Mouse (Mus musculus) T-helper 2 cell (primary cell): ENCODE results near the gene Pfdn2.
"Not testable (repeated sequence)": the region's sequence is repeated elsewhere in the genome, so short reads cannot be mapped to it uniquely, and the experiment has no call there.

Experiments
- in situ Hi-C: fragments of 300-600 bp; cut with MboI, MseI; formaldehyde crosslinking; loops from one replicate; pipeline ENCODE4 v1.15.1; 2025; ENCODE audit warnings: high pct_unique_total_duplicates

Gene Pfdn2

DNA sequence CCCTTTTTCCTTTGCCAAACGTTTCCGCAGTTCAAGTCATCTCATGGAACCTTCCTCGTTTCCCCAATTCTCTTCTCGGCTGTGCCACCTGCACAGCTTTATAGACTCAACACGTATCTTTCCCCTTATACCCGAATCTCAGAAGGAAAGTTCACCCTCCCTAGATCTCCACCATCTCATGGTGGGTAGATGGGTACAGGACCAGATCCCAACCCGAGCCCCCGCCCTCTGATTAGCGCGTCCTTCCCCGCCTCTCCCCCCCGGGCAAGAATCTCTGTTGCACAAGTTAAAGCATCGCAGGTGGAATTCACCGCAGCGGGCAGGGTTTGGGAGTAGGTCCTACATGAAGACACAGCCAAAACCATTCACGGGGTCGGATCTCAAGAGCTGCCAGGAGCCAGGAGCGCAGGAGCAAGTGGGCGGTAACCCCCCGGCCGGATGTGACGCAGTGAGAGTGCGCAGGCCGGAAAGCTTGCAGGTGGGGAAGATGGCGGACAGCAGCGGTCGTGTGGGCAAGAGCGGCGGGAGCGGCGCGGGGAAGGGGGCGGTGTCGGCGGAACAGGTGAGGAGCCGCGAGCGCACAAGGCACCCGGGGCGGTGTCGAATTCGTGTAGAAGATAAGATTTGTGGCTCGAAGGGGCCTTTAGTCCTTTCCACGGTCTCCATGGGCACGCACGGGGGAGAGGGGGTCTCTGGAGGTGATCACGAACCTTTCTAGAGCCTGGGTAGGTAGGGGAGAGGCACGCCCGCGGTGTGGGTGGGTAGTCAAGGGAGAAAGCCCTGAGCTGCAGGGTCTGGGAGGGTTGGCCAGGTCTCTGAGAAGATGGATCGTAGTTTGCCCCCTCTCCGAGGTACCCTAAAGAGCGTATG lies at the start of gene Pfdn2, which contains the start of gene Nit1:
Pfdn2 (plus strand) TSS at position 446 of the 870 bp plus-strand sequence.
Nit1 (minus strand) TSS at position 422 of the 870 bp plus-strand sequence.
- in situ Hi-C loops, result loop anchor here (5.0 kb wide), 1 partner anchor 63 kb away; the partner anchor contains the start of gene Ppox

DNA sequence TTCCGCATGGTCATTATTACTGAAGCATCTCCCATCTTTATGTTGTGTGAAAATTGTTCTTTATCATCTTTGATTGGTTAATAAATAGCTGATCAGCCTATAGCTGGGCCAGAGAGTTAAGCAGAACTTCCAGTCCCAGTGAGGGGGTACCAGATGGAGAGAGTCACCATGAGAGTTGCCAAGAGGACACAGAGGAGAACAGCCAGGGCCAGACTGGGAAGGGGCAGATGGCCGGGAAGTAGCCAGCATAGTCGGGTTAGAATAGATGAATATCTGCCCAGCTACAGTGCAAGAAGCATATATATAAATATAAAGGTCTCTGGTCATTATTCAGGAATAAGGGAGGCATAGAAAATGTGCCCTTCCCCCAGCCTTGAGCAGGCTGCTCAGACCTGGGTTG lies 47.2 kb upstream of the Pfdn2 start:
- in situ Hi-C loops, result no loop called here

DNA sequence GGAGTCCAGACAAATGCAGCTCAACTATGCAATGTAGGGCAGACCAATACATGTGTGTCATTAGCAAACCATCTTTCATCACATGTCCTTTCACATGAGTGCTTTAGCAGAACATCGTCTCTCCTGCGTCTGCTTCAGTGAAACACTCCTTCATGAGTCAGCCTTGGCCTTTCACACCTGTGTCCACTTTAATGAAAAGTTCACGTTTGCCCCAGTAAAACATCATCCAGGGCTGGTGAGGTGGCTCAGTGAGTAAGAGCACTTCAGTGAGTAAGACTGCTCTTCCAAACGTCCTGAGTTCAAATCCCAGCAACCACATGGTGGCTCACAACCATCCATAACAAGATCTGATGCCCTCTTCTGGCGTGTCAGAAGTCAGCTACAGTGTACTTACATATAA lies 39.3 kb upstream of the Pfdn2 start:
- in situ Hi-C loops, result not testable (repeated sequence)

DNA sequence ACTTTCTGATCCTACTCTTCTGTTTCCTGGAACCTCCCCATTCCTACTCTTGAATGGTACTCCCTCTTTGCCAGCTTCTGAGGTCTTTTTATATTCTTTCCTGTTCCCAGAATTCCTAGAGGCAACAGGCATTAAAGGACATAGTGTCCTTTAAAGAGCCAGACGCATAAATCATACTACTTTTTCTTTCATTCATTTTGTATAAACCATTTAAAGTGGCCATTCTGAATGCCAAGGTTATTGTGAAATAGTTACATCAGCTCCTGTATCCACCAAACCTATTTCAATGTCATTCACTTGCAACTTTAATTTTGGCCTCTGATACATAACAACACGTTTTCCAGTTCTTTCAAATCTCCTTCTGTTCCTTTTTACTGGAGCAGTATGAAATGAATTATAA lies 36.1 kb upstream of the Pfdn2 start:
- in situ Hi-C loops, result no loop called here

DNA sequence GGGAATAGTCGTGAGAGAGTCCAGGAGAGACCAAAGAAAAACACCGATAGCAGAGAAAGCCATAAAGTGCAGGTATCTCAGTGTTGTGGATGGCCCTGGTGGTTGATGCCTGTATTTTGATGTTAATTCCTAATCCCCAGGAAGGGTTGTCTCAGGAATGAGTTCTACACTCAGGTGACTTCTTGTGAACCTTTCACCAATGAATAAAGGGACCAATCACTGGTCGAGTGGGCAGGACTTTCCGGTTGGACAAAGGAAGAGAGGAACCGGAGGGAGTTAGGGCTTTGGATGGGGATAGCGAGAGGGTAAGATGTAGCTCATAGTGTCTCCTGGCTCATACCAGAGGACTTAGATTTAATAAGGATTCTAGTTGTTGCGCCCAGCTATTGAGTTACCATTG lies 25.7 kb upstream of the Pfdn2 start:
- in situ Hi-C loops, result no loop called here

DNA sequence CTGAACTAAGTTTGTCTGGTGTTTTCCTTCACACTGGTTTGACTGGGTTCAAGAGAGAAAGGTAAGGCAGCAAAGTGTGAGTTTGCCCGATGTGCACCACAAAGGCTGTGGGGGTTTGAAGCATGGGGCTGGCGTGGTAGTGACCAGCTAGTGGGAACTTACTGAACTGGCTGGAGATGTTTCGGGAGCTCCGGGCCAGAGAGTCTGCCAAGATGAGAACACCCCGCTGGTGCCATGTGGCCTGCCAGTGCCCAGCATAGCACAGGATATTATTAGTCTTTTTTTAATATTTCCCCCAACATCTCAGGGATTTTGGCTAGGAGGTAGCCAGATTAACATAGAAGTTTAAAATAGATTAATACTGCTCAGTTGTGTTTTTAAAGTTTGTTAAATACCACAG lies 25.3 kb upstream of the Pfdn2 start:
- in situ Hi-C loops, result no loop called here

DNA sequence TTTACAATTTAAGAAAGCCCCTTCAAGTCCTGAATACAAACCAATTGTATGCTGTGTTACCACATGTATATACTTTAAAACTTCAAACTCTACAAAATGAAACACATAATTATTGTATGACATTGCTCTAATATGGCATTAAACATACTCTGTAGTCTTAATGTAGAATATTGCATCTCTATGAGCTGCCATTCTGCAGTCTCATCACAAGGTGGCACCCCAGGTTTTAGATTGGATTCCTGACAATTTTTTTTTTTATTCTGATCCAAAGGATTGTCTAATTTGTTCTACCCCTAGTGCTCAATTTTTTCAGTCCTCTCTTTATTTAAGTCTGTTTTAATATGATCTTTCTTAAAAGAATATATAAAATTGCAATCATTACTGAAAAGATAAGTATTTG lies 24.1 kb upstream of the Pfdn2 start:
- in situ Hi-C loops, result no loop called here

DNA sequence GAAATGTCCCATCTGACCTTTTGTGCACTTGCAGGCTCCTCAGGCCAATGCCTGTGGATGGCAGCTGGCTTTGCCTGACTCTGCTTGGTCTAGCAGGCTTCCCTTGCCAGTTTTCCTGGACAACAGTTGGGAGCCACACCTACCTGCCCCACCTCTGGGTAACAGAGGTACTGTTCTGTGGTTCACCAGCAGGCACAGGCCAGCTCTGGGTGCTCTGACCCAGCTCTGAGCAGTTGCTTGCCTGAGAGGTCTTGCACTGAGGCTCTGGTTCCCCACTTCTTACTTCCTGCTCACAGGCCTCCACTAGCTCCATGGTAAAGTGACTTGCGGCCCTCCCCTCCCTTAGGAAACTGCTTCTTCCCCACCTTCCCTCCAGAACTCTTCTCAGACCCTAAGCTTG lies 23.5 kb upstream of the Pfdn2 start:
- in situ Hi-C loops, result no loop called here

DNA sequence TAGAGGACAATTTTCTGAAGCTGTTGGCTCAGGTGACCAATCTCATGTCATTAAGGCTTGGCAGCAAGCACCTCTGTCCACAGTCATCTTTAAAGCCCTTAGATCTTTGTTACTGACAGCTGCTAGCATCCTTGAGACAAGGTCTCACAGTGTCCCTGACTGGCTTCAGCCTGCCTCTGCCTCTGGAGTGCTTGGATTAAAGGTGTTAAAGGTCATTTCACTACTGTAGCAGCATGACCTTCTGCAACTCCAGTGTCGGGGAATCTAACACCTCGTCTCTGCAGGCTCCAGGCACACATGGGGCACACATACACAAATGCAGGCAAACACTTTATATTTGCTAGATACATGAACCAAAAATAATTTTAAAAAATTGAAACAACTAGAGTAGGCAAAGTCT lies 19.9 kb upstream of the Pfdn2 start:
- in situ Hi-C loops, result no loop called here

DNA sequence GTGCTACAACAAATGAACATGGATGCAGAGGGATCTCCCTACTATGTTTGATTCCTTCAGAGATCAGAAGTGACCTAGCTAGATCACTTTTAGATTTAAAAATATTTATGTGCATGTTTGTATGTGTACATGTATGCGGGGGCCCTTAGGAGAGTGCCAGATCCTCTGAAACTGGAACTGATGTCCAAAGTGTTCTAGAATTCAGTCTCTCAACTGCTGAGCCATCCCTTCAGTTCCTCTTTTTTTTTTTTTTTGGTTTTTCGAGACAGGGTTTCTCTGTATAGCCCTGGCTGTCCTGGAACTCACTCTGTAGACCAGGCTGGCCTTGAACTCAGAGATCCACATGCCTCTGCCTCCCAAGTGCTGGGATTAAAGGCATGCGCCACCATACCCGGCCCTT lies 18.9 kb upstream of the Pfdn2 start:
- in situ Hi-C loops, result not testable (repeated sequence)

DNA sequence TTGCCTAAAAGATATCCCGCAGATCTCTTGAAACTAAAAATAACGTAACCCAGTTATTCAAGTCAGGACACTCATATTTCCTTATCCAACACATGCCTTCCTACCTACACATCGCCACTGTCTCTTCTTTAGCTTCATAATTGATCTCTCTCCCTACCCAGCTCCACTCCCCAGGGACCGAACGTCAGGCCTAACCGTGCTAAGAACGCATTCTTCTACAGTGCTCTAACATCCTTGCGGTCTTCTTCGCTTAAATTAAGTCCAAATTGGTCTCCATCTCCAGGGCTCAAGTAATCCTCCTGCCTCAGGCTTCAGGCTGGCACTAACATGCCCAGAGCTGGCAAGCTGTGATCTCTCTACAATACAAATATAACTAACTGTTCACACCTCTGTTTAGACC lies 17.2 kb upstream of the Pfdn2 start:
- in situ Hi-C loops, result no loop called here

DNA sequence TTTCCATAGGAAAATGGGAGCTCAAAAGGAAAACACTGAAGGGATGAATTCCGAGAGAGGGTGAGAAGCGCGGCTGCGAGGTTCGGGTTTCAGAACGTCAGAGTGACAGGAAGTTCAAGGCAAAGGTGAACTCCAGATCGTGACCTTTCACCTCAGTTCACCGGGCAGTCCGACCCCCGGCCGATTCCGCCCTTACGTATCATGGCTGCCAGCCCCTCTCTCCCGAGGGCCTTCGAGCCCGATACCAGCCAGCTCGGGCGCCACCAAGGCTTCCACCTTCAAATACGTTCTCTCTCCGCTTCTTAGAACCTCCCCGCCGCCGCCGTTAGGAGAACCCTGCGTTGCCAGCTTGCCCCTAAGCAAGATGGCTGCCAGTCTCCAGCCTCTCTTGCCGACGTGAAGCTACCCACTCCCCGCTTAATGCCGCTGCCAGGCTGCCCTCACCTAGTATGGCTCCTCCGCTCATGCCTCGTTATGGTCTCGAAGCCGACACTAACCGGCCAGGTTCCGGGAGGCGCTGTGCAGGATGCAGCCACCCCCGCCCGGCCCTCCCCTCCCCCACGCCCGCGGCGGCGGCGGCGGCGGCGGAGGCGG lies 16.5 kb upstream of the Pfdn2 start, which contains the start of gene Dedd:
Dedd (plus strand) TSS at position 307 of the 594 bp plus-strand sequence.
- in situ Hi-C loops, result no loop called here

DNA sequence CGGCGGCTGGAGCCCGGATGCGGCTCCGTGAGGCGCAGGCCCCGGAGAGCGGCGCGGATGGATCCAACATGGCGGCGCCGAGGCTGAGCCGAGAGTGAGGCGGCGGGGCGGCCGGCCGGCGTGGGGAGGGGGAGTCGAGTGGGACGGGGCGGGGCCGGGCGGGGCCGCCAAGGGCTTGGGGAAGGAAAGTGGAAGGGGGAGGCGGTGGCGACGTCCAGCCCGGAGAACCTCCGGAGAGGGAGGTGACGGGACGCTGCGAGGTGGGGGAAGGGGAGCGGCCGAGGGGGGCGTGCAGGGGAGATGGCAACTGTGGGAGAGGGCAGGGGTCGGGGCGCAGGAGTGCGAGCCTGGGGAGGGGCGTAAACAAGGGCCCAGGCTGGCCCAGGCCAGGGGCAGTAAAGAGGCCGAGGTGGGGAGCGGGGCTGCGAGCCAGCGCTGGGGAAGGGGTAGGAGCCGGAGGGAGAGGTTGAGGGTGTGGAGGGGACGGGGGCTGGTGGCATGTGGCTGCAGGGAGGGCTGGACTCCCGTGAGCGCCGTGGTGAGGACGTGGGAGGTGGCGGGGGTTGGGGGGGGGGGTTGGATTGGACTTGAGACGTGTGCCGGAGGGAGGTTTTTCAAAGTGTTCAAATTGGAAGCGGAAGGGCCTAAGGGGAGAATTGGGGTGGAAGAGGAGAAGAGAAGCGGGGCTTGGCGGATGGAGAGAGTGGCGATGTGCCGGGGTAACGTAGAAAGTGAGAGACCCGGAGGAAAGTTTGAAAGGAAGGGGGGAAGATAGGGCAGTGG lies 15.8 kb upstream of the Pfdn2 start:
- in situ Hi-C loops, result no loop called here

DNA sequence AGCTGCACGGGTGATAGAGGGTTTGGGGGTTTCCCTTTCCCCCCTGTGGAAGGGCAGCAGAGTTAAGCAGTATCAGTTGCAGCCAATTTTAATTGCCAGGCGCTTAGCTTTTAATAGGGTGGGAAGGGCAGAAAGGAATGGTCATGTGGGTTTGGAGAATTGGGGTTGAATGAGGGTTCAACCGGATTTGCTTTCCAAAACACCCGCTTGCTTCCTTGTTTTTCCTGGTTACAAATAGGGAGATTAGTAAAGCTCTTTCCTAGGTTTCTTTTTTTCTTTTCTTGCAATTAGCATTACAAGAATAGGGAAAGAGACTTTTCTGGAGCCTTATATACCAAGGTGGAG lies 15.3 kb upstream of the Pfdn2 start:
- in situ Hi-C loops, result no loop called here

DNA sequence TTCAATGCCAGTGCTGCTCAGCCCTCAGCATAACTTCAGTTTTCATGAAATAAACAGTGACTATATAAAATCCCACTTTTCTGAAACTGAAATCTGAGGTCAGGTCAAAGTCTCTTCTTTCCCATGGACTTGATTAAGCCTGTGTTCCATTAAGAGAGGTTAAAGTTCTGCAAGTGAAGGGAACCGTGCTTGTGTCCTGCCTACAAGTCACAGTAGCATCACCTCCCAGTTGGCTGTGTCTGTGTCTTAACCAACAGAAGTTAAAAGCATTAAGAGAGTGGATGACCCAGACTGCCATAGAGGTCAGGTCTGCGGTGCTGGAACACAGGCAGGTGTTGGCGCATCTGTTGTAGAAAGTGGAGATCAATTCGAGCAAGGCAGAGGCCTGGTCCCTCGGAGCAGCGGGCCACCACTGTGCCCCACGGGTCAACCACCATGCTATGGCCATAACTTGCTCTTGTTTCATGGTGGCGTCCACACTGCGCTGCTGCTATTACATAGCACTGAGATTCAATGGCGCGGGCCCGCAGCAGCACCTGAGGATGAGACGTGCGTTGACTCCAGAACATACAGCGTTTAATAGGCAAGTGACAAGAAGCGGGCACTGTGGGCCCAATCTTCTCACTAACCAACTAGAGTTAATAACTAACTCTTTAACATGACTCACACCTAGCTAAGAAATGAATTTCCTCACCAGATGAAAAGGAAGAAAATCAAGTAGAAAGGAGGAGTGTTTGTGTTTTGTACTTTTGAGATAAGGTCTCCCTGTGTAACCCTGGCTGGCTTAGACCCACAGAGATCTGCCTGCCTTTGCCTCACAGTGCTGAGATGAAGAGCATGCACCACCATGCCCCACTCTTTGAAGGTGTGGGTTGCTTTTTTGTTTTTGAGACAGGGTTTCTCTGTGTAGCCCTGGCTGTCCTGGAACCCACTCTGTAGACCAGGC lies 2.9 kb upstream of the Pfdn2 start:
- in situ Hi-C loops, result no loop called here

DNA sequence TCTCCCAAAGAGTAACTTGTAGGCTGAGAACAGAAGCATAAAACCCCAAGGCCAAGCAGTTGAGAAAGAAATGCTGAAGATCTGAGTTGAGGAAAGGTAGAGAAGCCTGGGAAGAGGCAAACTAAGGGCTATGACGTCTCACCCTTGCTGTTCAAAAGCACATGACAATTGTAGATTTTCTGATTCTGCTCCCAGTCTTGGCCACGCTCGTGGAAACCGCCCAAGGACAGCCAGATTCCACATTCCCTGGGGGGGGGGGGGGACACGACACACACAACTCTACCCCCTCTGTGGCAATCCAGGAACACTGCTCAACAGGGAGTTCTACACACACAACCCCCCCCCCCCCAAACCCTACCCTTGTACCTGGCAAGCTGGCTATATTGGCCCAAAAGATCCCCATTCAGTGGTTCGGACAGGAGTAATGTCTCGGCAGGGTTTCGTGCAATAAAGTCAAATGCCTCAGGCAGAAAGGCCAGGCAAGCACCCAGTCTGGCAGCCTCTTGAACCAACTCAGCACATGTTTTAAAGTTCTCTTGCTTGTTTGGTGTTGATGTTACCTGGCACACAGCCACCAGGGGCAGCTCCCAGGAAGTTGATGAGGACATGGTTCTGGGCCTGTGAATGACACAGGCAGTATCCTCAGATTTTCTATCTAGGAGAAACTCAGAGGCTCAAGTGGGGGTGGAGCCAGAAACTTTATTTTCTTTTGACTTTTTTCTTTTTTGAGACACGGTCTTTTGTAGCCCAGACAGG lies 1.4 kb upstream of the Pfdn2 start:
- in situ Hi-C loops, result no loop called here

DNA sequence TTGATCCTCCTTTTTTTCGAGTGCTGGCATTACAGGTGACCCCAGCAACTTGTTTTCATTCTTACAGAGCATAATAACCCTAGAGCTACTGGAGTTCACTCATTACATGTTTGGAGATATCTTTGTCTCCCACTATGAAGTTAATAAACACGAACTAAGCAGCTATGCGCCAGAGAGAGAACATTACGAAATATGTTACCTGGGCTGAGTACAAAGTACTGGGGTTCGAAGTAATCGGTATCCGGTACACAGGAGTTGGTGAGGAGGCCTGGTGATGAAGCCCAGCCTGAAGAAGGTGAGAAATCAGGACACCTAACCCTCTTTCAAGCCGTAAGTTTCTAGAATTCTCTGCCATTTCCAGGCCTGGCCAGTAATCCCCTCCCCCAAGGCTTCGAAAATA lies 755 bp upstream of the Pfdn2 start:
- in situ Hi-C loops, result loop anchor here (5.0 kb wide), 1 partner anchor 62 kb away; the partner anchor contains the start of gene Ppox

DNA sequence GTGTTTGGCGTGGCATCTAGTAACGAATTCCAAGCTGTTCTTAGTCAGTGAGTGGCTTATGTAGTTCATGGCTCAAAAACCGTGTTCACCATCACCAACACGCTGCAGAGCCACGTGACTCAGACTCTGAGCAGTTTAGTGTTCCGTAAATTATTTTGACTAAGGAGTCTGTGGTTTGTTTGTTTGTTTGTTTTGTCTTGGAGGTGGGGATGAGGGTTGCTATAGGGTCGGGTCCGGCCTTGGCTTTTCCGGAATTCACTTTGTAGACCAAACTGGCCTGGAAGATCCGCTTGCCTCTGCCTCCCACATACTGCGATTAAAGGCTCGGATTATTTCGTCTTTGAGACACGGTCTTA lies 603 bp downstream of the Pfdn2 start:
- in situ Hi-C loops, result loop anchor here (5.0 kb wide), 1 partner anchor 64 kb away; the partner anchor contains the start of gene Ppox

DNA sequence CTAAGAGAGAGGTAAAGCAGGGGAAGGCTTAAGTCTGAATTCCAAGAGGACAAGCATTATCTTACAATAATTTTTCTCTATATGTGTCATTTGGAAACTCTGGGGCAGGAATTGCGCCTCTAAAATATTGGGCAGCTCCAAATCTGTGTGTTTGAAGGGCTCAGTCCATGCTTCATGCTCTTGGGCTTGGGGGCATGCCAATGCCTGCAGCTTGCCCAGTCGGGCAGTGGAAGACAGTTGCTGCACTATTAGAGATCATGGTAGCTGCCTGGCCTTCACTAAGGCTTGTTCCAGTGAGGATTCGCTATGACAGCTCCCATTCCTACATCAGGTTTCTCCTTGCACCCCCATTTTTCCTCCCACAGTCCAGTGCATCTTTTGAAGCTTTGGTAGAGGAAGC lies 3.2 kb downstream of the Pfdn2 start:
- in situ Hi-C loops, result loop anchor here (5.0 kb wide), 1 partner anchor 66 kb away; the partner anchor contains the start of gene Ppox

DNA sequence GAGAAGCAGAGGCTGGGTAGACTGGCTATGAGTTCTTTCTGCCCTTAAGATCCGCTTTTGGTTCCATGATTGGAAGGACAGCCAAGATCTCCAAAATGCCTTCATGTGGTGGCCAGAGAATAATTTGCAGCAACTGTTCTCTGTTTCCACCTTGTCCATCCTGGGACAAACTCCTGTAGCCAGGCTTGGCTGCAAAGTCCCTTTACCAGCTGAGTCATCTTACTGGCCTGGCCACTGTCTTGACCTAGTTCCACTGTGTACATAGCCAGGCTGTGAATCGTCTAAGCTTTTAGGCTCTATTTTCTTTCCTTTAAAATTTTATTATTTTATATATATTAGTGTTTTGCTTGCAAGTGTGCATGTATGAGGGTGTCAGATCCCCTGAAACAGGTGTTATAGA lies 3.7 kb downstream of the Pfdn2 start:
- in situ Hi-C loops, result loop anchor here (5.0 kb wide), 1 partner anchor 67 kb away; the partner anchor contains the start of gene Ppox
